20 mouse cellular contexts compared by ENCODE assay signal in genomic region chr11:33103291-33103943, GRCm38 (mm10). TPM values are rescaled to one million over a fixed set of nuclear protein-coding genes. Genes with fewer than 3 reads are reported as not detected.
A peak's percentile ranks its signal among the peaks of the same experiment; 100 is the strongest.
DNase-seq lines count a peak whose midpoint lies in the region; ATAC-seq and TF ChIP-seq lines count a peak whose summit lies in the region.
"Had no signal": no experiment of that assay in that cellular context is flagged by ENCODE, and none has a peak within 500 bp of the region (broad histone marks: within the 10 kb centered on the region; RNA-seq: fewer than 3 reads in every experiment).

No protein-coding gene starts in this region.

- TF ChIP-seq EP300 in lung, postnatal 0 days (IDR thresholded peaks at IDR 0.05) = no peak
- no peak for TF ChIP-seq EP300 in MEL (IDR thresholded peaks at IDR 0.05; ENCODE audit: low read depth in 1 of 2, low read length in 2 of 2)

- no peak for TF ChIP-seq CTCF in lung, postnatal 0 days (IDR thresholded peaks at IDR 0.05)
- no peak for TF ChIP-seq CTCF in MEL (IDR thresholded peaks at IDR 0.05 in 2 of 3, conservative IDR thresholded peaks at IDR 0.05 in 1 of 3; ENCODE audit: control insufficient read depth in 1 of 3, insufficient read depth in 1 of 3, low read depth in 2 of 3, low read length in 3 of 3, poor library complexity in 1 of 3, severe bottlenecking in 1 of 3)

- DNase-seq in kidney, postnatal 10 days = peak; percentile 59
- no peak for DNase-seq in kidney, adult 9 months
- peak; percentile 15 for DNase-seq in lung, postnatal 0 days (ENCODE audit: low spot score)
- no peak for DNase-seq in lung, postnatal 25 days (ENCODE audit: low spot score)
- no peak for DNase-seq in MEL (ENCODE audit: low read depth, low spot score)
- peak; percentile 63 for DNase-seq in adrenal gland, postnatal 25 days
- no peak for DNase-seq in cerebellum, adult 11-12 months
- DNase-seq: cerebellum, adult 9-11 months; gastrocnemius, adult 2 months; heart, adult 11 months; heart, postnatal 36 days; liver, embryonic 13.5 days had no signal

- H3K27ac ChIP-seq in lung, postnatal 0 days (ENCODE audit: low read length) = no peak overlapping the region
- H3K27ac ChIP-seq in MEL (ENCODE audit: control insufficient read depth, low read depth, low read length) = no peak overlapping the region
- no peak overlapping the region for H3K27ac ChIP-seq in intestine, embryonic 15.5 days
- H3K27ac ChIP-seq: gastrocnemius, adult 2 months; heart, embryonic 13.5 days; hindbrain, embryonic 15.5 days; liver, embryonic 13.5 days had no signal

- no peak for TF ChIP-seq RAD21 in MEL (IDR thresholded peaks at IDR 0.05; ENCODE audit: low read depth, low read length)

- no peaks in the 10 kb centered on the region for H3K36me3 ChIP-seq in lung, postnatal 0 days (ENCODE audit: insufficient read depth, low read length)
- H3K36me3 ChIP-seq in MEL (ENCODE audit: control insufficient read depth in 1 of 2, insufficient read depth in 2 of 2, low read length in 2 of 2) = no peaks in the 10 kb centered on the region
- no peaks in the 10 kb centered on the region for H3K36me3 ChIP-seq in intestine, embryonic 15.5 days
- H3K36me3 ChIP-seq: heart, embryonic 13.5 days; hindbrain, embryonic 15.5 days; liver, embryonic 13.5 days had no signal

- no peaks in the 10 kb centered on the region for H3K79me2 ChIP-seq in MEL (ENCODE audit: control insufficient read depth, insufficient read depth, low read length, poor library complexity)

- no peak for ATAC-seq in lung, postnatal 0 days
- no peak for ATAC-seq in intestine, embryonic 15.5 days
- ATAC-seq: activated CD4-positive, CD25-positive, alpha-beta regulatory T cell, adult 4 months; intestine, postnatal 0 days; midbrain, embryonic 16.5 days; Patski had no signal

- H3K9ac ChIP-seq in lung, postnatal 0 days (replicated peaks; ENCODE audit: low read depth) = no peak overlapping the region
- H3K9ac ChIP-seq in MEL (ENCODE audit: control insufficient read depth, low read depth, low read length, poor library complexity, severe bottlenecking) = no peak overlapping the region
- no peak overlapping the region for H3K9ac ChIP-seq in intestine, embryonic 15.5 days
- H3K9ac ChIP-seq: heart, embryonic 13.5 days; hindbrain, embryonic 15.5 days; liver, embryonic 13.5 days had no signal

- H3K27me3 ChIP-seq in lung, postnatal 0 days (replicated peaks; ENCODE audit: insufficient read depth, low read length) = no peaks in the 10 kb centered on the region
- no peaks in the 10 kb centered on the region for H3K27me3 ChIP-seq in MEL (ENCODE audit: control insufficient read depth in 1 of 2, insufficient read depth in 2 of 2, low read length in 2 of 2)
- no peaks in the 10 kb centered on the region for H3K27me3 ChIP-seq in intestine, embryonic 15.5 days (replicated peaks)
- H3K27me3 ChIP-seq: hindbrain, embryonic 15.5 days; liver, embryonic 13.5 days; Patski had no signal

- no peaks in the 10 kb centered on the region for H3K4me1 ChIP-seq in lung, postnatal 0 days (ENCODE audit: insufficient read depth, low read depth, low read length)
- H3K4me1 ChIP-seq in MEL (ENCODE audit: control insufficient read depth in 1 of 2, insufficient read depth in 2 of 2, low read length in 2 of 2) = no peaks in the 10 kb centered on the region
- peaks cover 6% of the 10 kb centered on the region for H3K4me1 ChIP-seq in intestine, embryonic 15.5 days (replicated peaks)
- H3K4me1 ChIP-seq: liver, embryonic 13.5 days had no signal

- H3K9me3 ChIP-seq in lung, postnatal 0 days (ENCODE audit: low read length) = no peaks in the 10 kb centered on the region
- no peaks in the 10 kb centered on the region for H3K9me3 ChIP-seq in MEL (replicated peaks; ENCODE audit: insufficient read depth, low read length)
- H3K9me3 ChIP-seq in intestine, embryonic 15.5 days = no peaks in the 10 kb centered on the region
- H3K9me3 ChIP-seq: heart, embryonic 13.5 days; hindbrain, embryonic 15.5 days; liver, embryonic 13.5 days had no signal

- 72% methylated on average over 13 of the region's 13 CpGs for WGBS in lung, postnatal 0 days
- 87% methylated on average over 13 of the region's 13 CpGs for WGBS in intestine, embryonic 15.5 days

- no peak overlapping the region for H3K4me3 ChIP-seq in lung, postnatal 0 days (ENCODE audit: low read depth, low read length)
- no peak overlapping the region for H3K4me3 ChIP-seq in MEL (ENCODE audit: control insufficient read depth in 1 of 2, insufficient read depth in 1 of 2, low read depth in 2 of 2, low read length in 2 of 2)
- no peak overlapping the region for H3K4me3 ChIP-seq in intestine, embryonic 15.5 days (replicated peaks)
- H3K4me3 ChIP-seq: gastrocnemius, adult 2 months; heart, embryonic 13.5 days; hindbrain, embryonic 15.5 days; liver, embryonic 13.5 days had no signal

- no peak for TF ChIP-seq POLR2A in MEL (IDR thresholded peaks at IDR 0.05; ENCODE audit: control insufficient read depth in 1 of 2, insufficient read depth in 1 of 2, low read depth in 1 of 2, low read length in 2 of 2, poor library complexity in 1 of 2)

- no peak overlapping the region for H3K4me2 ChIP-seq in lung, postnatal 0 days (replicated peaks; ENCODE audit: low read depth, low read length)
- no peak overlapping the region for H3K4me2 ChIP-seq in intestine, embryonic 15.5 days (replicated peaks)
- H3K4me2 ChIP-seq: heart, embryonic 13.5 days; hindbrain, embryonic 15.5 days; liver, embryonic 13.5 days had no signal

TF ChIP-seq in MEL, 35 proteins besides CTCF, POLR2A, EP300 and RAD21:
- TF ChIP-seq MYC (IDR thresholded peaks at IDR 0.05; ENCODE audit: low read depth, low read length) (no peak), MAFK (IDR thresholded peaks at IDR 0.05; ENCODE audit: borderline replicate concordance, low read depth, low read length) (peak; percentile 70; the same call in 1 of the 2 replicates)

RNA-seq across cellular contexts. Expression of gene Fgf18, which starts 43.8 kb away (rescaled TPM):
- 19.5 and 20.6 TPM in 2 replicates for polyA plus RNA-seq in lung, postnatal 0 days (2015; fragmentation: Nextera tagmentation; extraction: Ambion mirVana)
- 0.15 and 0.16 TPM in 2 replicates for total RNA-seq in MEL (2012; rRNA removed)
- polyA plus RNA-seq in MEL (2012; ENCODE audit: insufficient read depth in 1 of 2, insufficient read length in 2 of 2, low read depth in 1 of 2, low replicate concordance in 2 of 2, missing spikeins in 1 of 2) = under 1 TPM in 1 of 2 experiments, not detected in 1; 0.40 TPM
- total RNA-seq in adrenal gland, postnatal 25 days (2021) = 0.79 and 1.6 TPM in 2 replicates
- 1.9 and 2.4 TPM in 2 replicates for polyA plus RNA-seq in intestine, embryonic 15.5 days (2015; fragmentation: Nextera tagmentation; extraction: Ambion mirVana)
- total RNA-seq: megakaryocyte progenitor cell, adult 5-6 weeks had no signal
- polyA plus RNA-seq: activated CD4-positive, CD25-positive, alpha-beta regulatory T cell, adult 4 months had no signal

RNA-seq across cellular contexts. Expression of gene Npm1, which starts 59.6 kb away (rescaled TPM):
- 277 and 284 TPM in 2 replicates for polyA plus RNA-seq in lung, postnatal 0 days (2015; fragmentation: Nextera tagmentation; extraction: Ambion mirVana)
- total RNA-seq in MEL (2012; rRNA removed) = 4,033 and 4,319 TPM in 2 replicates
- polyA plus RNA-seq in MEL (2012; ENCODE audit: insufficient read depth in 1 of 2, insufficient read length in 2 of 2, low read depth in 1 of 2, low replicate concordance in 2 of 2, missing spikeins in 1 of 2) = 1,000 to 10,000 TPM in 1 of 2 experiments, 100 to 1,000 TPM in 1; 839 to 3,244 TPM
- 285 and 327 TPM in 2 replicates for total RNA-seq in adrenal gland, postnatal 25 days (2021)
- polyA plus RNA-seq in intestine, embryonic 15.5 days (2015; fragmentation: Nextera tagmentation; extraction: Ambion mirVana) = 950 and 1,035 TPM in 2 replicates

Comparison
In these comparisons a context has a peak if more than half of its experiments do, and no peak if none do; other contexts are left out.
1. DNase-seq: peak in kidney, postnatal 10 days (single experiment), lung, postnatal 0 days (single experiment) and adrenal gland, postnatal 25 days (single experiment); none in kidney, adult 9 months (single experiment), lung, postnatal 25 days (single experiment), MEL (single experiment) and cerebellum, adult 11-12 months (single experiment).